Mouse (Mus musculus) heart, embryonic 14.5 days (tissue): ENCODE measurements around the gene Tanc1. TPM values are rescaled to one million over a fixed set of nuclear protein-coding genes. Genes with fewer than 3 reads are reported as not detected.

Experiments used
- ATAC-seq: fragments of 200-750 bp; cut with Nextera tagmentation; 2 replicates; pipeline ENCODE4 v1.8.0; 2017; ENCODE audit warnings: low read depth, moderate TSS enrichment; ENCODE audit not compliant: insufficient number of reproducible peaks, insufficient read depth, low FRiP score
- H3K27ac ChIP-seq, 2 experiments: fragments of 200-500 bp in 1 of 2; fragments of 300-500 bp in 1 of 2; sonication (generic) in 1 of 2; replicated peaks in 1 of 2; 2 replicates each; pipeline ENCODE4 v1.5.1; 2012 to 2014; ENCODE audit warnings: low read depth in 2 of 2, low read length in 2 of 2, control low read depth in 1 of 2, mild to moderate bottlenecking in 1 of 2, mixed read lengths in 1 of 2; ENCODE audit not compliant: control insufficient read depth in 1 of 2, insufficient read depth in 1 of 2
- H3K27me3 ChIP-seq: fragments of 300-500 bp; sonication (generic); 2 replicates; pipeline ENCODE4 v1.6.1; 2014; ENCODE audit warnings: mild to moderate bottlenecking, low read length, control low read depth; ENCODE audit not compliant: control insufficient read depth, insufficient read depth
- H3K36me3 ChIP-seq: fragments of 300-500 bp; sonication (generic); 2 replicates; pipeline ENCODE4 v1.6.1; 2014; ENCODE audit warnings: mild to moderate bottlenecking, control low read depth, low read length, mixed read lengths; ENCODE audit not compliant: control insufficient read depth, insufficient read depth
- H3K4me1 ChIP-seq, 2 experiments: fragments of 200-500 bp in 1 of 2; fragments of 300-500 bp in 1 of 2; sonication (generic) in 1 of 2; 2 replicates each; pipeline ENCODE4 v1.6.1; 2012 to 2014; ENCODE audit warnings: low read length in 2 of 2, control low read depth in 1 of 2, mixed read lengths in 1 of 2; ENCODE audit not compliant: control insufficient read depth in 2 of 2, insufficient read depth in 2 of 2
- H3K4me2 ChIP-seq: fragments of 300-500 bp; sonication (generic); 2 replicates; pipeline ENCODE4 v1.6.1; 2014; ENCODE audit warnings: mild to moderate bottlenecking, low read length
- H3K4me3 ChIP-seq, 2 experiments: fragments of 200-500 bp in 1 of 2; fragments of 300-500 bp in 1 of 2; sonication (generic) in 1 of 2; 2 replicates each; pipeline ENCODE4 v1.5.1; 2012 to 2014; ENCODE audit warnings: low read length in 2 of 2, mild to moderate bottlenecking in 2 of 2, control low read depth in 1 of 2, low read depth in 1 of 2, moderate library complexity in 1 of 2; ENCODE audit not compliant: control insufficient read depth in 1 of 2, insufficient read depth in 1 of 2
- H3K9ac ChIP-seq: fragments of 300-500 bp; sonication (generic); 2 replicates; pipeline ENCODE4 v1.6.1; 2014; ENCODE audit warnings: mild to moderate bottlenecking, low read length
- H3K9me3 ChIP-seq: fragments of 300-500 bp; sonication (generic); 2 replicates; pipeline ENCODE4 v1.6.1; 2016; ENCODE audit warnings: low read length, control low read depth; ENCODE audit not compliant: control insufficient read depth
- WGBS: fragments of 180-500 bp; shearing (Covaris S2); extraction: QIAGEN DNeasy Blood & Tissue Kit; methylation state at CpG from one replicate; pipeline ENCODE4 v1.1.7; 2014; 5-methylcytosine and 5-hydroxymethylcytosine counted together
- polyA plus RNA-seq: library from polyadenylated mRNA; unstranded; fragments of >200 nt; fragmentation: Nextera tagmentation; extraction: Ambion mirVana; gene quantifications from 2 replicates; pipeline ENCODE4 v1.2.1, GENCODE M21; 2014

The Tanc1 gene
- polyA plus RNA-seq, 1 experiment from 2014 or later = 27.2 TPM

DNA sequence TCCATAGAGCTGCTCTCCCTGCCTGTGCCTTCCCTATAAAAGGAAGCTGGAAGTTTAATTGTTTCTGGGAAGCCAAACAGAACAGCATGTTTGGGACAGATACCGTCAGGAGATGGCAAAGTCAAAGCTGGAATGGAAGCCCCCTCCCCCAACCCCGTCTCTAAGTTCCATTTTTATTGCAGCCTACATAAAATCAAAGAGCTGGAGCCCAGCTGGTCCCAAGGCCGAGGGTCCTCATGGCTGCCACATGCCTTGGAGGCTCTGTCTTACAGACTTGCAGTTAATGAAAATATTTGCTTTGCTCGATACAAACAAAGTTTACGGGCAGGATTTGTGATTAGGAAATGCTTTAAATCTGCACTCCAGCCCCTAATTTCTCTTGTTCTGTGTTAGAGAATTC is 109.9 kb downstream of the Tanc1 start:
- Histone ChIP-seq H3K4me2 (no peak overlapping the region), H3K4me3 (no peak overlapping the region), H3K9me3 (no peaks in the 10 kb centered on the region), H3K36me3 (peaks cover 20% of the 10 kb centered on the region), H3K27ac (peak overlapping the region in 1 of 2 experiments; percentile 44; a peak in 2 of 4 replicates), H3K4me1 (peaks cover 14 to 40% of the 10 kb centered on the region in 2 experiments), H3K27me3 (no peaks in the 10 kb centered on the region), H3K9ac (no peak overlapping the region)
- WGBS = 62% methylated on average over 5 of the region's 5 CpGs
- no peak for ATAC-seq

- Histone ChIP-seq H3K9me3 (no peaks in the 10 kb centered on the region), H3K9ac (no peak overlapping the region), H3K4me3 (no peak overlapping the region), H3K27ac (no peak overlapping the region), H3K4me1 (peaks cover 11 to 30% of the 10 kb centered on the region in 2 experiments), H3K36me3 (peaks cover 20% of the 10 kb centered on the region), H3K27me3 (no peaks in the 10 kb centered on the region), H3K4me2 (no peak overlapping the region)
- 82% methylated on average over 5 of the region's 5 CpGs for WGBS
- no peak for ATAC-seq
Measured at GRCm38 (mm10) chr2:59723311-59723710, 111.5 kb downstream of the Tanc1 start.

DNA sequence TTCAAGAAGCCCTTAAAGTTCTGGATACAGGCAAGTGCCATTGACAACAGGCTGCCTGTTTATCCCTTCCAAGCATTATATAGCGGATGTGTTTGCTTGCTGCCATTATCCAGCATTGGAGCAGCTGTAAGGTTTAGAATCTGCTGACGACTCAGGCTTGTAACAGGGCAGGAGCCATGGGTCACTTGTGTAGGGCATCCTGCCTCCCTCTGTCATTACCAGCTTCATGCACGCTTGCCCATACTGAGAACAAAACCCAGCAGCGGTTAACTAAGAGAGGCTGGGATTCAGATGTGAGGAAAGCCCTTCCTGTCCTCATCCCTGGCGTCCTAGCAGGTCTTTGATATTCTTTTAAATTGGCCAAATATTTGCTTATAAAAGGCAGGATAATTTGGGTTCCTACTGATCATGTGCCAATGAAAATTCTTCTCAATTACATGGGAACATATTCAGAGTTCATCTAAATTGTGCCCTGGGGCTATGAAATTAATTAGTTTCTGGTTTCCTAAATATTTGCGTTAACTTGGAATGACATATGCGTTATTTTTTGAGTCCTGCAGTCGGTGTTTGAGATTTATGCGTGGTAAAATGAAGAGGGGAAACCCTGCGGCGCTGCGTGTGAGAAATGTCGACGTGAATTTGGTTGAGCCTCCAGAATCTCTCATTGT is 113.8 kb downstream of the Tanc1 start:
- Histone ChIP-seq H3K27ac (no peak overlapping the region), H3K9ac (no peak overlapping the region), H3K4me2 (no peak overlapping the region), H3K4me1 (peaks cover 11 to 21% of the 10 kb centered on the region in 2 experiments), H3K4me3 (no peak overlapping the region), H3K27me3 (no peaks in the 10 kb centered on the region), H3K9me3 (0 out of 2 replicates have a peak, but pooled peaks cover 3% of the 10 kb centered on the region), H3K36me3 (peaks cover 20% of the 10 kb centered on the region)
- 87% methylated on average over 14 of the region's 14 CpGs for WGBS
- no peak for ATAC-seq

GRCm38 (mm10) chr2:59731831-59732230 is 120.0 kb downstream of the Tanc1 start:
- Histone ChIP-seq H3K4me1 (peaks cover 2 to 10% of the 10 kb centered on the region in 2 experiments; a peak in 3 of 4 replicates), H3K4me2 (no peak overlapping the region), H3K9me3 (0 out of 2 replicates have a peak, but pooled peaks cover 3% of the 10 kb centered on the region), H3K9ac (no peak overlapping the region), H3K36me3 (peaks cover 12% of the 10 kb centered on the region; the same call in 1 of the 2 replicates), H3K27me3 (no peaks in the 10 kb centered on the region), H3K27ac (no peak overlapping the region), H3K4me3 (no peak overlapping the region)
- 88% methylated on average over 3 of the region's 3 CpGs for WGBS
- no peak for ATAC-seq

- peaks cover 3 to 13% of the 10 kb centered on the region in 2 experiments for H3K4me1 ChIP-seq
- no peak overlapping the region for H3K4me2 ChIP-seq
- WGBS = 69% methylated on average over 5 of the region's 5 CpGs
- no peak overlapping the region for H3K9ac ChIP-seq
- no peak overlapping the region for H3K27ac ChIP-seq
- peaks cover 12% of the 10 kb centered on the region; the same call in 1 of the 2 replicates for H3K36me3 ChIP-seq
- H3K9me3 ChIP-seq = 0 out of 2 replicates have a peak, but pooled peaks cover 3% of the 10 kb centered on the region
- no peak for ATAC-seq
- no peak overlapping the region for H3K4me3 ChIP-seq
- no peaks in the 10 kb centered on the region for H3K27me3 ChIP-seq
Measured at GRCm38 (mm10) chr2:59733410-59733809, 121.6 kb downstream of the Tanc1 start.

DNA sequence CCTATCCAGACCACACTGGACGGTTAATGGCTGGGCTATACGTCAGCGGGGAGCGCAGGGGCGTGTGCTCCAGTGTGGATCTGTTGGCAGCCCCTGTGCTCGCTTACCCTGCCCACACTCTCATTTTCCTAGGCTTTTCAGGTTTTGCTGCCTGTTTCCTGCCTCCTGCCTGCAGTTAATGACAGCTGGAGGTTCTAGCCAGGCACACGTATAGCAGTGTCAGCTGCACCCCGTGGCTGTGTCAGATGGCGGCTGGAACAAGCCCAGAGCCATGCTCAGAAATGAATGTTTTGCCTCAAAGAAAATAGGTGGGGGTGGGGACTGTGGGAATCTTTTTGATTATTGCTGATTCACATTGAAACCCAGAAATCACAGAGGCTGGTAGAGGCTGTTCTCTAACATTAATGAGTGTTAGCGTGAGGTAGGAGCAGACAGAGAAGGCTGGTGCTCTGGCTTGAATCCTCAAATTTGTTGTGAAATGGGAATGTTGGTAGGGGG is 124.6 kb downstream of the Tanc1 start:
- Histone ChIP-seq H3K27me3 (no peaks in the 10 kb centered on the region), H3K4me1 (peaks cover 8 to 20% of the 10 kb centered on the region in 2 experiments), H3K27ac (no peak overlapping the region), H3K4me3 (no peak overlapping the region), H3K36me3 (0 out of 2 replicates have a peak, but pooled peaks cover 11% of the 10 kb centered on the region), H3K4me2 (no peak overlapping the region), H3K9me3 (no peaks in the 10 kb centered on the region), H3K9ac (no peak overlapping the region)
- 70% methylated on average over 10 of the region's 10 CpGs for WGBS
- no peak for ATAC-seq

DNA sequence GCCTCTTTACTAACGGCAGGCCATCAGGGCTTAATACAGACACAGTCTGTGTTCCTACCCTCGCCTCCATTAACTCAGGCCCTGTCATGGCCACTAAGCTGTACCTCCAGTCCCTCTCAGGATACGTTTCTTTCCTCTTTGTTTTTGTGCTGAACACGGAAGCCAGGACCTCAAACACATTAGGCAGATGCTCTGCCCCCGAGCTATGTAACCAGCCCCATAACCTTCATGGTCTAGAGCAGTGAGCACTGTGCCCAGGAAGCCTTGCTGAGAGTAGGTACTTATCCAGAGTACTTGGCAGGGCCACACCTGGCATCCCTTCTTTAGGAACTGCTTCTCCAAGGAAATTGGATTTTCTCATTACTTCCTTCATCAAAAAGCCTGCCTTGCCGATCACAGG is 125.5 kb downstream of the Tanc1 start:
- 94% methylated on average over 6 of the region's 6 CpGs for WGBS
- no peak overlapping the region for H3K27ac ChIP-seq
- H3K9ac ChIP-seq = no peak overlapping the region
- no peak overlapping the region for H3K4me3 ChIP-seq
- ATAC-seq = no peak
- H3K4me1 ChIP-seq = peaks cover 16 to 26% of the 10 kb centered on the region in 2 experiments
- no peaks in the 10 kb centered on the region for H3K27me3 ChIP-seq
- no peaks in the 10 kb centered on the region for H3K9me3 ChIP-seq
- H3K4me2 ChIP-seq = no peak overlapping the region
- 0 out of 2 replicates have a peak, but pooled peaks cover 8% of the 10 kb centered on the region for H3K36me3 ChIP-seq
